Mouse (Mus musculus) cerebellum, adult 9-11 months (tissue): ENCODE data around the gene Ptger1.
A peak's percentile ranks its signal among the peaks of the same experiment; 100 is the strongest.

Experiments
- DNase-seq: peaks from one replicate; pipeline ENCODE4 v3.0.0; 2022

Ptger1 gene

GRCm38 (mm10) chr8:83665969-83666865 lies at the start of gene Ptger1:
TSS of gene Ptger1 (plus strand) at chr8:83666678.
- no peak for DNase-seq

GRCm38 (mm10) chr8:83617111-83617510 lies 49.4 kb upstream of the Ptger1 start:
- DNase-seq: no peak

- no peak for DNase-seq
Measured at GRCm38 (mm10) chr8:83618566-83618965, 47.9 kb upstream of the Ptger1 start.

GRCm38 (mm10) chr8:83619568-83620285 lies 46.8 kb upstream of the Ptger1 start:
- DNase-seq: no peak

- DNase-seq: no peak
Measured at GRCm38 (mm10) chr8:83621691-83622388, 44.6 kb upstream of the Ptger1 start.

GRCm38 (mm10) chr8:83622389-83622989 lies 44.0 kb upstream of the Ptger1 start:
- DNase-seq: peak; percentile 89

- no peak for DNase-seq
Measured at GRCm38 (mm10) chr8:83623549-83623948, 42.9 kb upstream of the Ptger1 start.

- DNase-seq: no peak
Measured at GRCm38 (mm10) chr8:83624739-83625138, 41.7 kb upstream of the Ptger1 start.

GRCm38 (mm10) chr8:83625676-83626299 lies 40.7 kb upstream of the Ptger1 start:
- no peak for DNase-seq

- DNase-seq: no peak
Measured at GRCm38 (mm10) chr8:83632083-83632707, 34.3 kb upstream of the Ptger1 start.

- no peak for DNase-seq
Measured at GRCm38 (mm10) chr8:83638856-83639255, 27.6 kb upstream of the Ptger1 start.

GRCm38 (mm10) chr8:83639649-83640048 lies 26.8 kb upstream of the Ptger1 start:
- no peak for DNase-seq

GRCm38 (mm10) chr8:83647511-83647910 lies 19.0 kb upstream of the Ptger1 start:
- no peak for DNase-seq

GRCm38 (mm10) chr8:83648031-83648430 lies 18.4 kb upstream of the Ptger1 start:
- no peak for DNase-seq

GRCm38 (mm10) chr8:83649699-83650098 lies 16.8 kb upstream of the Ptger1 start:
- DNase-seq: no peak

GRCm38 (mm10) chr8:83652030-83652743 lies 14.3 kb upstream of the Ptger1 start, which contains the start of gene Gipc1:
TSS of gene Gipc1 (plus strand) at chr8:83652677.
- peak; percentile 98 for DNase-seq

- DNase-seq: no peak
Measured at GRCm38 (mm10) chr8:83652744-83653661, 13.5 kb upstream of the Ptger1 start.

GRCm38 (mm10) chr8:83653662-83654017 lies 12.8 kb upstream of the Ptger1 start:
- no peak for DNase-seq

GRCm38 (mm10) chr8:83654725-83655124 lies 11.8 kb upstream of the Ptger1 start:
- no peak for DNase-seq

- no peak for DNase-seq
Measured at GRCm38 (mm10) chr8:83656043-83656442, 10.4 kb upstream of the Ptger1 start.
